Mouse (Mus musculus) neural tube, embryonic 13.5 days (tissue): Measurements from ENCODE around the gene Mvd. TPM values are rescaled to one million over a fixed set of nuclear protein-coding genes. Genes with fewer than 3 reads are reported as not detected.

ENCODE experiments used
- ATAC-seq: fragments of 200-750 bp; cut with Nextera tagmentation; 2 replicates; pipeline ENCODE4 v1.8.0; 2017; ENCODE audit warnings: low read depth, mild to moderate bottlenecking, moderate TSS enrichment, moderate library complexity
- H3K27ac ChIP-seq: fragments of 300-500 bp; sonication (generic); replicated peaks from 2 replicates; pipeline ENCODE4 v1.5.1; 2015; ENCODE audit warnings: moderate library complexity, mild to moderate bottlenecking, inconsistent platforms
- H3K27me3 ChIP-seq: fragments of 300-500 bp; sonication (generic); 2 replicates; pipeline ENCODE4 v1.6.1; 2015; ENCODE audit warnings: mild to moderate bottlenecking, inconsistent platforms
- H3K36me3 ChIP-seq: fragments of 300-500 bp; sonication (generic); 2 replicates; pipeline ENCODE4 v1.6.1; 2015; ENCODE audit warnings: mild to moderate bottlenecking, inconsistent platforms
- H3K4me1 ChIP-seq: fragments of 300-500 bp; sonication (generic); replicated peaks from 2 replicates; pipeline ENCODE4 v1.6.1; 2015; ENCODE audit warnings: inconsistent platforms
- H3K4me2 ChIP-seq: fragments of 300-500 bp; sonication (generic); 2 replicates; pipeline ENCODE4 v1.6.1; 2015; ENCODE audit warnings: inconsistent platforms, mild to moderate bottlenecking, moderate library complexity
- H3K4me3 ChIP-seq: fragments of 300-500 bp; sonication (generic); 2 replicates; pipeline ENCODE4 v1.5.1; 2015; ENCODE audit warnings: mild to moderate bottlenecking, inconsistent platforms
- H3K9ac ChIP-seq: fragments of 300-500 bp; sonication (generic); 2 replicates; pipeline ENCODE4 v1.6.1; 2015; ENCODE audit warnings: moderate library complexity, mild to moderate bottlenecking, inconsistent platforms
- H3K9me3 ChIP-seq: fragments of 300-500 bp; sonication (generic); 2 replicates; pipeline ENCODE4 v1.6.1; 2016; ENCODE audit warnings: inconsistent platforms
- WGBS: fragments of 180-500 bp; shearing (Covaris S2); methylation state at CpG from one replicate; pipeline ENCODE4 v1.1.7; 2015; 5-methylcytosine and 5-hydroxymethylcytosine counted together
- polyA plus RNA-seq: library from polyadenylated mRNA; unstranded; fragments of >200 nt; fragmentation: Nextera tagmentation; extraction: Ambion mirVana; gene quantifications from 2 replicates; pipeline ENCODE4 v1.2.1, GENCODE M21; 2015

Gene Mvd
- polyA plus RNA-seq, 1 experiment from 2014 or later: 46.6 TPM

DNA sequence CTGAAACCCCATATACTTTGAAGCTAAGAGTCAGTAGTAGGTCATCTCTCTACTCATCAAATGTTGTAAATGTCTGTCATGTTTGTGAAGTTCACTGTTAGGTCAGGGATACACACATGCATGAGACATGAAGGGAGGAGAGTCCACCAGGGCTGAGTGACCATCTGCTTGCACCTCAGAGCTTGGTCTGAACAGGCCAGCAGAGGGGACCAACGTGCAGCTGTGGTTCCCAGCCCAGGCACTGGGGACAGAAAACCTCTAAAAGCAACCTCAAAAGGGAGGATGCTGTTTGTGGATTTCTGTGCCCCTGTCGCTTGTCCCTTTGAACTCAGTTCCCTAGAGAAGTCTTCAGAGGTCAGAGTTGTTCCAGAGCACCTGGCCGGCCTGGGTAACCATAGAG, 2.0 kb upstream of the Mvd start:
- no peaks in the 10 kb centered on the region for H3K27me3 ChIP-seq
- WGBS: 71% methylated on average over 3 of the region's 3 CpGs
- no peak for ATAC-seq
- peak overlapping the region; percentile 57 for H3K4me2 ChIP-seq
- H3K9ac ChIP-seq: peak overlapping the region; percentile 83; the same call in 1 of the 2 replicates
- no peaks in the 10 kb centered on the region for H3K36me3 ChIP-seq
- H3K4me3 ChIP-seq: peak overlapping the region; percentile 65; the same call in 1 of the 2 replicates
- no peaks in the 10 kb centered on the region for H3K9me3 ChIP-seq
- H3K27ac ChIP-seq: peak overlapping the region; percentile 97
- H3K4me1 ChIP-seq: peaks cover 34% of the 10 kb centered on the region

DNA sequence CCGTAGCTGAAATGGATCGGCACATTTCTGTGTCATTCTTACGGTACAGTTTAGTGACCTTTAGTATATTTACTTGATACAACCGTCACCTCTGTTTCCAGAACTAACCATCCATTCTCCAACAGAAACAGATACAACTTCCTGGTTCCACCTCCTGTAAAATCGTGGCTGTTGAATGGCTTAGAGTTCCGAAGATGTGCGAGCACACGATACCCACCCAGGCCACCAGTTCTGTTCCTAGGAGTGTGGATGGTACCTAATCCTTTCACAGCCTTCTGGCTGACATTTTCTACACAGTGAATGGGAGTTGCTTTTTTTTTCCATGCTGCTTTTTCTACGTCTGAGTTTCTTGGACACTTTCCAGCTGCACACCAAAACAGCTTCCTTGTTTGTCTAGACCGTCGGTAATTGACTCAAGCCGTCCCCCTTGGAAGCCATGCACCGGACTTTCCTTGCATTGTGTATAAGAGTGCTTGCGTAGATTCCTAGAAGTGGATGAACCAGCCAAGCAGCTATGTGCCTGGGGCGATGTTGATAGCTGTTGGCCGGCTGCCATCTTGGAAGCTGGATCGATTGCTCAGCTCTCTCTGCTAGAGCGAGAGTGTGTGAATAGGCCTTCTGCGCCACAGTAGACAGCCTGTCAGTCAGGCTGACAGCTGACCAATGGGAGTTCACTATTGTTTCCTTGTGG, 981 bp upstream of the Mvd start:
- peak overlapping the region; percentile 97 for H3K27ac ChIP-seq
- 12% methylated on average over 19 of the region's 19 CpGs for WGBS
- H3K4me1 ChIP-seq: peaks cover 34% of the 10 kb centered on the region
- no peaks in the 10 kb centered on the region for H3K27me3 ChIP-seq
- H3K9me3 ChIP-seq: no peaks in the 10 kb centered on the region
- H3K36me3 ChIP-seq: peaks cover 9% of the 10 kb centered on the region
- peak overlapping the region; percentile 65 for H3K4me3 ChIP-seq
- H3K4me2 ChIP-seq: peak overlapping the region; percentile 57
- H3K9ac ChIP-seq: peak overlapping the region; percentile 83
- peak; percentile 38; the same call in 1 of the 2 replicates for ATAC-seq

DNA sequence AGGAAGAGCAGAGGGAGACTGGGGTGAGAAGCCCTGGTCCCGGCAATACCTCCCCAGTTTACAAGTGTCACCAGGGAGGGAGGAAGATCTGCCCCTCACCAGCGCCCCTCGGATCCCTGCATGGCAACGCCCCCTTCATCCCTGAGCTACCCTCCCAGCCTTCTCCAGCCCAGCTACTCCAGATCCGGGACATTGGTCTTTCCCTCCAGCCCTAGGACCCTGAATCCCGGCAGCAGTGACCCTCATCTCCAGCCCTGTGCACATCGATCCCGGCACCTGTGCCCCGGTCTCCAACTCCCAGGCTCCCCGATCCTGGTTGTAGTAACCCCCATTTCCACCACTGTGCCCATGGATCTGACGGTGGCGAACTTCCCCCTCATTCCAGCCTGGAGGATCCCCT, 441 bp downstream of the Mvd start:
- H3K9ac ChIP-seq: peak overlapping the region; percentile 84
- peaks cover 34% of the 10 kb centered on the region for H3K4me1 ChIP-seq
- peak; percentile 47; the same call in 1 of the 2 replicates for ATAC-seq
- peaks cover 21% of the 10 kb centered on the region for H3K36me3 ChIP-seq
- no peaks in the 10 kb centered on the region for H3K9me3 ChIP-seq
- H3K4me3 ChIP-seq: peak overlapping the region; percentile 65
- H3K27me3 ChIP-seq: no peaks in the 10 kb centered on the region
- peak overlapping the region; percentile 88 for H3K27ac ChIP-seq
- H3K4me2 ChIP-seq: peak overlapping the region; percentile 90
- under 1% methylated on average over 12 of the region's 12 CpGs for WGBS

DNA sequence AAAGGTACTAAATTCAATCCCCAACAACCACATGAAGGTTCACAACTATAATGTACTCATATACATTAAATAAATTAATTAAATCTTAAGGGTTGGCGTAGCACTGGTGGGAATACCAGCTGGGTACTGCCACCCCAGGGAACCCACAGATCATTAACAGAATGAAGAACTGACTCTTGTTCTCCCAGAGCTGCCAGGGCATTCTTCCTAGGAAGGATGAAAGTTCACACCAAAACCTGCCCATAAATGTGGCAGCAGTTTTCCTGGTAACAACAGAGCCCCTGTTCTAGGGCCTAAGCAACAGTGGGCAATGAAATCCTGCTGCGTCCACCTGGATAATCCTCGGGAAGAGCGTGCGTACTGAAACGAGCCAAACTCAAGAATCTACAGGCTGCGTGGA, 866 bp downstream of the Mvd start:
- Histone ChIP-seq H3K4me2 (peak overlapping the region; percentile 90), H3K9ac (peak overlapping the region; percentile 84), H3K27me3 (no peaks in the 10 kb centered on the region), H3K4me3 (peak overlapping the region; percentile 65), H3K27ac (peak overlapping the region; percentile 88), H3K36me3 (peaks cover 26% of the 10 kb centered on the region), H3K4me1 (peaks cover 34% of the 10 kb centered on the region), H3K9me3 (no peaks in the 10 kb centered on the region)
- ATAC-seq: no peak
- 14% methylated on average over 7 of the region's 7 CpGs for WGBS

DNA sequence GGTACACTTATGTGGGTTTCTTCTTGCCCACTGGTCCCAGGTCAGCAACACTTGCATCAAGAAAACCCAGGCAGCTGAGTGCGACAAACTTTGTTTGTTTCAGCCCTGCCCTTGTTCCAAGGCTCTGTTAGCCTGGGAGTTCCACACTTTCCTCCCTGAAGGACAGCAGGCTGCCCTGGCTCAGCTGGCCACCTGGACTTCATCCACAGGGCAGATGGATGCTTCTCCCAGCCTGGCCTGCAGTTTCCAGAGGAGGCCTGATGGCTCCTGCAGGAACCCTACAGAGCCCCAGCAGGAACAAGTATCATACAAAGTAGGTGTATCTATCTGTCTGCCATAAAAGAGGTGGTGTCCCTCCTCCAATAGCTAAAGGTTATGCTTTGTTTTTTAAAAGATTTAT, 1.9 kb downstream of the Mvd start:
- H3K4me1 ChIP-seq: peaks cover 33% of the 10 kb centered on the region
- no peaks in the 10 kb centered on the region for H3K9me3 ChIP-seq
- no peak for ATAC-seq
- H3K27ac ChIP-seq: no peak overlapping the region
- no peak overlapping the region for H3K4me2 ChIP-seq
- H3K4me3 ChIP-seq: no peak overlapping the region
- H3K27me3 ChIP-seq: no peaks in the 10 kb centered on the region
- H3K9ac ChIP-seq: no peak overlapping the region
- peaks cover 36% of the 10 kb centered on the region for H3K36me3 ChIP-seq
- WGBS: 95% methylated on average over 1 of the region's 1 CpGs

DNA sequence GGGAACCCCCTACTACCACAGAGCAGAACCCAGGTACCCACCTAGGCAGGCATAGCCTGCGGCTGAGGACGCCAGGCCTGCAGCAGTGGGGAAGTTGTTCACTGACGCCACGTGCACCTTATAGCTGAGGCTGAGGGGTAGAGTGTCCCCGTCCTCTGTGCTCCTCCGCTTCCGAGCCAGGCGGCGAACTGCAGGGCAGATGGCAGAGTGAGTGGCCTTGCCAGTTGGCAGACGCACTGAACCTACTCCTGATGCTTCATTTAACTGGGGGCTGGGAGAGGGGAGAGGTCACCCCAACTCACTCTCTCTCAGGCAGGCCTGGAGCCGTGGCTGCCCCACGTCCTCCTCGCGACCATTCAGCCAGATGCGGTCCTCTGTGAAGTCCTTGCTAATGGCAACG, 3.9 kb downstream of the Mvd start:
- peaks cover 13% of the 10 kb centered on the region for H3K4me1 ChIP-seq
- H3K36me3 ChIP-seq: peaks cover 56% of the 10 kb centered on the region
- no peak overlapping the region for H3K4me2 ChIP-seq
- WGBS: 96% methylated on average over 16 of the region's 16 CpGs
- no peaks in the 10 kb centered on the region for H3K9me3 ChIP-seq
- no peak overlapping the region for H3K4me3 ChIP-seq
- ATAC-seq: no peak
- H3K27ac ChIP-seq: no peak overlapping the region
- H3K9ac ChIP-seq: no peak overlapping the region
- H3K27me3 ChIP-seq: no peaks in the 10 kb centered on the region

DNA sequence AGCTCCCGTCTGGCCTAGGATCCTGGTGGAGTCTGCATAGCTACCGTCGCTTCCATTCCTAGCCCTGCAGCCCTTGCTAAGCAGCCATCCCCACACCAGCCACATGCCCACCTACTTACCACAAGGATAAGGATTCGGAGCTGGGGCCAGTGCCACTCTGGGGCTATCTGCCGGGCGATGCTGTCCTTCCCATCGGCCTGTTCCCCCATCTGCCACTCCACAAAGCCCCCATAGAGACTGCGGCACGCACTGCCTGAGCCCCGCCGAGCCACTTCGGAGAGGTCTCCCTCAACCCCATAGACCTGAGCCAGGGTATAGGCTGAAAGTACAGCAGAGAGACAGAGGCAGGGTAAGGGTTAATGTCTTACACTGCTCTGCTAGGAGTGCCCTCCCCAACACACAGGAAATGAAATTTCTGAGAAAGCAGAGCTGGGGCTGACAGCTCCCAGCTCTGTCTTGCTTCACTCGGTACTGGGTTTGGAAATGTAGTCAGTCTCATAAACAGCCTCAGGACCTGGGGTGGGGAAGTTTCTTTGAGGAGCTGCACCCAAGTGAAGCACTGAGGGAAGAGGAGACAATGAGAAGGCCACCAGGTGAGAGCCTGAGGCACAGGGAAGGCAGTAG, 5.4 kb downstream of the Mvd start:
- H3K27ac ChIP-seq: no peak overlapping the region
- peaks cover 17% of the 10 kb centered on the region for H3K4me1 ChIP-seq
- ATAC-seq: no peak
- H3K27me3 ChIP-seq: no peaks in the 10 kb centered on the region; the same call in 1 of the 2 replicates
- H3K4me3 ChIP-seq: no peak overlapping the region
- H3K9ac ChIP-seq: no peak overlapping the region
- peaks cover 69% of the 10 kb centered on the region for H3K36me3 ChIP-seq
- 90% methylated on average over 13 of the region's 13 CpGs for WGBS
- no peak overlapping the region for H3K4me2 ChIP-seq
- no peaks in the 10 kb centered on the region for H3K9me3 ChIP-seq

DNA sequence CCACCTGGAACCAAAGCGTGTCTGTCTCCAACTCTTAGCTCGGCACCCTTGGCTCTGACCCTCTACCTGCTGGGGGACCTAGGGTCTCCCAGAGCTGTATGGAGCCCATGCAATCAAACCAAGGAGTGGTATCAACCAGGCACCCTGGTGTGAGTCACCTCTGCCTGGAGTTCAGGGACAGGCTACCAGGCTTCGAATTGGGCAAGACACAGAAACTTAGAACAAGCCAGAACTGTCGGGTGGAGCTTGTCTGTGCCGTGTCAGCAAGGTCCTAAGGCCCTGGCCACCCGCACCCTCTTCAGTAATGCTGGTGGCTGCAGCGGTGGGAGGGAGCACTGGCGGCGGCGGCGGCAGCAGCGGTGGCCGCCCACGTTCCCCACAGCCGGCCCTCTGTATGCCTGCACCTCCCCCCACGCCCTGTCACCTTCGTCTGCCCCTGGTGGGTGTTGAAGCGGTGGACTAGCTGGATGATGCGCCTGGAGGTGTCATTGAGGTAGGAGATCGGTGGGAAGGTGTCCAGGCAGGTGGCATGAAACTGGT, 6.6 kb downstream of the Mvd start:
- H3K36me3 ChIP-seq: peaks cover 69% of the 10 kb centered on the region
- no peak overlapping the region for H3K9ac ChIP-seq
- peaks cover 17% of the 10 kb centered on the region for H3K4me1 ChIP-seq
- no peak overlapping the region for H3K4me2 ChIP-seq
- no peak overlapping the region for H3K4me3 ChIP-seq
- no peaks in the 10 kb centered on the region for H3K9me3 ChIP-seq
- no peaks in the 10 kb centered on the region; the same call in 1 of the 2 replicates for H3K27me3 ChIP-seq
- 88% methylated on average over 20 of the region's 20 CpGs for whole genome bisulfite sequencing
- H3K27ac ChIP-seq: no peak overlapping the region
- no peak for ATAC-seq

DNA sequence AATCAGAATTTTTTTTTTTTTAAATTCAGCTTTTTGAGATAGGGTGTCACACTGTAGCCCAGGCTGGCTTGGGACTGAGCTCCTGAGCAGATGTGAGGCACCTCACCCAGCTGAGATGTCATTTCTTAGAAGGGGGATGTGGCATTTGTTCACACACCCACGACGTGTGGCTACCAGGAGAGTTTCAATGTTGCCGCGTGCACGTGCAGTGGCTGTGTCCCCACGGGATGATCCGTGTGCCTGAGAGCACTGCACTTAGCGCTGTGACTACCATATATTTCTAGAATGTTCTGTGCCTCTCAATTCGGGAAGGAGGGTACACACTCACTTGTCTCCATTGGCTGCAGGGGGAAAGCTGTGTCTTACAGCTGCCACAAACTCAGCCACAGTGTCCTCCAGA, 7.1 kb downstream of the Mvd start:
- H3K4me3 ChIP-seq: no peak overlapping the region
- peaks cover 69% of the 10 kb centered on the region for H3K36me3 ChIP-seq
- H3K27ac ChIP-seq: no peak overlapping the region
- no peak overlapping the region for H3K4me2 ChIP-seq
- H3K9ac ChIP-seq: no peak overlapping the region
- H3K4me1 ChIP-seq: peaks cover 19% of the 10 kb centered on the region
- WGBS: 94% methylated on average over 9 of the region's 9 CpGs
- H3K9me3 ChIP-seq: no peaks in the 10 kb centered on the region
- no peak for ATAC-seq
- H3K27me3 ChIP-seq: no peaks in the 10 kb centered on the region; the same call in 1 of the 2 replicates

DNA sequence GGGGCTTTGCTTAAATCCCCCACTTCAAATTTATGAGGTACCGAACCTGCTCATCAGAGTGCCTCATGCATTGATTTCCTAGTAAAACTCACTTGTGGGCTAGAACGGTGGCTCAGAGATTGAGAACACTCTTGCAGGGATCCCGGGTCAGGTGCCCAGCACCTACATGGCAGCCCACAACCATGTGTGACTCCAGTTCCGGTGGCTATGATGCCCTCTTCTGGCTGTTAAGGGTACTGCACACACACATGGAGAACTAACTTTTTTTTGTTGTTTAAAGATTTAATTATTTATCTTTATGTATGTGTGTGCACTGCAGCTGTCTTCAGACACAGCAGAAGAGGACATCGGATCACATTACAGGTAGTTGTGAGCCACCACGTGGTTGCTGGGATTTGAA, 7.8 kb downstream of the Mvd start:
- WGBS: 93% methylated on average over 6 of the region's 6 CpGs
- no peaks in the 10 kb centered on the region; the same call in 1 of the 2 replicates for H3K27me3 ChIP-seq
- peaks cover 19% of the 10 kb centered on the region for H3K4me1 ChIP-seq

DNA sequence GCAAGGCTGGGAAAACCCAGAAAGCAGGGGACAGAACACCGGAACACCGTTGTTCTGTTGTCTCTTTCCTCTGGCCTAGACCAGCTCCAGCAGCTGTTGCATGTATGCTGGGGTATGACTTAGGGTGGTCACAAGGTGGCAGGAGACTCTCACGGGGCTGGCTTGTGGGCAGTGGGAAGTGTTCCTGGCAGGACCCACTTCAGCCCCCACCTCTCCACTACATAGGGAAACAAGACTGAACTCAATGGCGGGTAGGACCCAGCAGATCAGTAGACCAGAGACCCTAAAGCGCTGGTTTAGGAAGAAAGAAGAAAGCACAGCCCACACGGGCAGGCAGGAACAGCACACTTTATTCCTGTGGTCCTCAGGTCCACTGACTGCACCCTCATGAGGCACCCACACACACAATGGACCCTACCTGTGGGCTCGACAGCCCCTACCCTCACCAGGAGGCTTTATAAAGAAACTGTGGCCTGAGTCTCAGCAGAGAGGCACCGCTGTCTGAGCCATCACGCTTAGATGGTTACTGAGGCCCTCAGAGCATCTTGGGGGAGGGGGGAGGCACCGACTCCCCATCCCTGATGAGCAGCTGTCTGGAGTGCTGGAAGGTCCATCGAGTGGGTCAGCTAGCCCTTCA, 9.8 kb downstream of the Mvd start:
- Histone ChIP-seq H3K36me3 (peaks cover 54% of the 10 kb centered on the region), H3K9ac (peak overlapping the region; percentile 65; the same call in 1 of the 2 replicates), H3K27ac (no peak overlapping the region), H3K4me1 (peaks cover 19% of the 10 kb centered on the region), H3K27me3 (no peaks in the 10 kb centered on the region; the same call in 1 of the 2 replicates), H3K4me2 (peak overlapping the region; percentile 63), H3K4me3 (peak overlapping the region; percentile 39; the same call in 1 of the 2 replicates), H3K9me3 (no peaks in the 10 kb centered on the region)
- peak; percentile 45 for ATAC-seq
- WGBS: 67% methylated on average over 11 of the region's 11 CpGs

More for the DNA sequence above, 7.8 kb downstream of the Mvd start:
- H3K27ac ChIP-seq: no peak overlapping the region
- peaks cover 69% of the 10 kb centered on the region for H3K36me3 ChIP-seq
- H3K4me3 ChIP-seq: no peak overlapping the region
- no peaks in the 10 kb centered on the region for H3K9me3 ChIP-seq
- no peak for ATAC-seq
- no peak overlapping the region for H3K9ac ChIP-seq
- no peak overlapping the region for H3K4me2 ChIP-seq
